Mouse (Mus musculus) MEL (cell line): ENCODE measurements around the gene Bmt2. TPM values are rescaled to one million over a fixed set of nuclear protein-coding genes. Genes with fewer than 3 reads are reported as not detected.

Source experiments
- DNase-seq: peaks from one replicate; pipeline ENCODE4 v3.0.0; 2011; ENCODE audit warnings: low read depth, low spot score
- H3K27ac ChIP-seq: 2 replicates; pipeline ENCODE4 v1.5.1; 2012; ENCODE audit warnings: low read depth, mild to moderate bottlenecking, control low read depth, low read length, moderate library complexity; ENCODE audit not compliant: control insufficient read depth
- H3K27me3 ChIP-seq, 2 experiments: fragments of 150-350 bp in 1 of 2; sonication (generic) in 1 of 2; 2 replicates each; pipeline ENCODE4 v1.6.1; 2012; ENCODE audit warnings: low read length in 2 of 2, mild to moderate bottlenecking in 2 of 2, improper control_type of control experiment in 1 of 2, moderate library complexity in 1 of 2; ENCODE audit not compliant: insufficient read depth in 2 of 2, control insufficient read depth in 1 of 2
- H3K36me3 ChIP-seq, 2 experiments: 2 replicates each; pipeline ENCODE4 v1.6.1; 2012 to 2014; ENCODE audit warnings: low read length in 2 of 2, improper control_type of control experiment in 1 of 2, inconsistent platforms in 1 of 2, mild to moderate bottlenecking in 1 of 2; ENCODE audit not compliant: insufficient read depth in 2 of 2, control insufficient read depth in 1 of 2
- H3K4me1 ChIP-seq, 2 experiments: fragments of 150-350 bp in 1 of 2; sonication (generic) in 1 of 2; 2 replicates each; pipeline ENCODE4 v1.6.1; 2012; ENCODE audit warnings: low read length in 2 of 2, improper control_type of control experiment in 1 of 2, mild to moderate bottlenecking in 1 of 2; ENCODE audit not compliant: insufficient read depth in 2 of 2, control insufficient read depth in 1 of 2
- H3K4me3 ChIP-seq, 2 experiments: fragments of 150-350 bp in 1 of 2; sonication (generic) in 1 of 2; 2 replicates each; pipeline ENCODE4 v1.5.1; 2012; ENCODE audit warnings: low read depth in 2 of 2, low read length in 2 of 2, mild to moderate bottlenecking in 2 of 2, moderate library complexity in 2 of 2, control low read depth in 1 of 2, improper control_type of control experiment in 1 of 2; ENCODE audit not compliant: control insufficient read depth in 1 of 2, insufficient read depth in 1 of 2
- H3K79me2 ChIP-seq: 2 replicates; pipeline ENCODE4 v1.6.1; 2012; ENCODE audit warnings: mild to moderate bottlenecking, low read length, moderate library complexity; ENCODE audit not compliant: control insufficient read depth, poor library complexity, insufficient read depth
- H3K9ac ChIP-seq: 2 replicates; pipeline ENCODE4 v1.6.1; 2012; ENCODE audit warnings: low read depth, mild to moderate bottlenecking, control low read depth, low read length, moderate library complexity; ENCODE audit not compliant: control insufficient read depth, poor library complexity, severe bottlenecking
- H3K9me3 ChIP-seq: fragments of 150-350 bp; sonication (generic); replicated peaks from 2 replicates; pipeline ENCODE4 v1.6.1; 2012; ENCODE audit warnings: mild to moderate bottlenecking, low read length, improper control_type of control experiment, moderate library complexity; ENCODE audit not compliant: insufficient read depth
- CHD1 ChIP-seq: IDR thresholded peaks from 2 replicates; pipeline ENCODE4 v1.6.1; 2012; ENCODE audit warnings: low read depth, mild to moderate bottlenecking, inconsistent platforms, low read length, improper control_type of control experiment
- E2F4 ChIP-seq: IDR thresholded peaks from 2 replicates; pipeline ENCODE4 v1.6.1; 2011; ENCODE audit warnings: low read depth, low read length, improper control_type of control experiment, borderline replicate concordance
- ELF1 ChIP-seq: IDR thresholded peaks from 2 replicates; pipeline ENCODE4 v1.6.1; 2014; ENCODE audit warnings: low read depth, mild to moderate bottlenecking, inconsistent platforms, low read length, improper control_type of control experiment, moderate library complexity
- EP300 ChIP-seq, 2 experiments: IDR thresholded peaks; 2 replicates each; pipeline ENCODE4 v1.6.1; 2011; ENCODE audit warnings: improper control_type of control experiment in 2 of 2, low read length in 2 of 2, low read depth in 1 of 2, mild to moderate bottlenecking in 1 of 2
- ETS1 ChIP-seq: IDR thresholded peaks from 2 replicates; pipeline ENCODE4 v1.6.1; 2012; ENCODE audit warnings: low read depth, mild to moderate bottlenecking, inconsistent platforms, low read length, improper control_type of control experiment, moderate library complexity
- GATA1 ChIP-seq: IDR thresholded peaks from 2 replicates; pipeline ENCODE4 v1.6.1; 2011; ENCODE audit warnings: low read depth, low read length, improper control_type of control experiment
- HCFC1 ChIP-seq: IDR thresholded peaks from 2 replicates; pipeline ENCODE4 v1.6.1; 2012; ENCODE audit warnings: low read depth, mild to moderate bottlenecking, inconsistent platforms, low read length, improper control_type of control experiment, moderate library complexity
- JUND ChIP-seq: IDR thresholded peaks from 2 replicates; pipeline ENCODE4 v1.6.1; 2011; ENCODE audit warnings: low read depth, mild to moderate bottlenecking, improper control_type of control experiment, low read length
- KAT2A ChIP-seq: conservative IDR thresholded peaks from 2 replicates; pipeline ENCODE4 v1.6.1; 2012; ENCODE audit warnings: low read depth, low read length, improper control_type of control experiment, inconsistent platforms
- MYC ChIP-seq: IDR thresholded peaks from 2 replicates; pipeline ENCODE4 v1.6.1; 2011; ENCODE audit warnings: low read depth, mild to moderate bottlenecking, low read length, improper control_type of control experiment, moderate library complexity
- NELFE ChIP-seq: IDR thresholded peaks from 2 replicates; pipeline ENCODE4 v1.6.1; 2011; ENCODE audit warnings: low read depth, low read length, improper control_type of control experiment
- POLR2AphosphoS2 ChIP-seq: IDR thresholded peaks from 2 replicates; pipeline ENCODE4 v1.6.1; 2011; ENCODE audit warnings: low read length, improper control_type of control experiment
- POLR2AphosphoS5 ChIP-seq: IDR thresholded peaks from 2 replicates; pipeline ENCODE4 v1.6.1; 2012; ENCODE audit warnings: low read depth, borderline replicate concordance, mild to moderate bottlenecking, inconsistent platforms, low read length, moderate library complexity, mixed read lengths
- RCOR1 ChIP-seq: IDR thresholded peaks from 2 replicates; pipeline ENCODE4 v1.6.1; 2012; ENCODE audit warnings: low read depth, mild to moderate bottlenecking, inconsistent platforms, low read length, improper control_type of control experiment
- TAL1 ChIP-seq: IDR thresholded peaks from 2 replicates; pipeline ENCODE4 v1.6.1; 2012; ENCODE audit warnings: mild to moderate bottlenecking, inconsistent platforms, low read length, moderate library complexity, mixed read lengths
- TBP ChIP-seq: IDR thresholded peaks from 2 replicates; pipeline ENCODE4 v1.8.0; 2011; ENCODE audit warnings: low read depth, low read length, improper control_type of control experiment
- TCF12 ChIP-seq: IDR thresholded peaks from 2 replicates; pipeline ENCODE4 v1.6.1; 2014; ENCODE audit warnings: low read depth, mild to moderate bottlenecking, inconsistent platforms, low read length, improper control_type of control experiment, moderate library complexity
- UBTF ChIP-seq: IDR thresholded peaks from 2 replicates; pipeline ENCODE4 v1.6.1; 2012; ENCODE audit warnings: low read depth, mild to moderate bottlenecking, inconsistent platforms, low read length, improper control_type of control experiment, moderate library complexity, borderline replicate concordance; ENCODE audit not compliant: insufficient read depth
- ZC3H11A ChIP-seq: IDR thresholded peaks from 2 replicates; pipeline ENCODE4 v1.6.1; 2012; ENCODE audit warnings: low read depth, mild to moderate bottlenecking, inconsistent platforms, low read length, improper control_type of control experiment
- ZKSCAN1 ChIP-seq: IDR thresholded peaks from 2 replicates; pipeline ENCODE4 v1.6.1; 2012; ENCODE audit warnings: low read depth, mild to moderate bottlenecking, inconsistent platforms, low read length, improper control_type of control experiment, moderate library complexity
- polyA plus RNA-seq, 2 experiments: library from polyadenylated mRNA; stranded (reverse) in 1 of 2; unstranded in 1 of 2; fragments of >175 nt in 1 of 2; fragments of >200 nt in 1 of 2; gene quantifications; 2 replicates each; pipeline versions ENCODE4 v1.2.1 to v1.2.4; 2012; ENCODE audit warnings: low replicate concordance in 2 of 2, low read depth in 1 of 2; ENCODE audit not compliant: insufficient read length in 2 of 2, insufficient read depth in 1 of 2, missing spikeins in 1 of 2
- total RNA-seq: library from RNA; depleted of rRNA; stranded (reverse); fragments of 300-350 nt; gene quantifications from 2 replicates; pipeline ENCODE4 v1.2.3, GENCODE M21; 2012

Bmt2 gene
- total and polyA plus RNA-seq, 3 experiments: 3.1 to 4.7 TPM; not detected in 1

DNA sequence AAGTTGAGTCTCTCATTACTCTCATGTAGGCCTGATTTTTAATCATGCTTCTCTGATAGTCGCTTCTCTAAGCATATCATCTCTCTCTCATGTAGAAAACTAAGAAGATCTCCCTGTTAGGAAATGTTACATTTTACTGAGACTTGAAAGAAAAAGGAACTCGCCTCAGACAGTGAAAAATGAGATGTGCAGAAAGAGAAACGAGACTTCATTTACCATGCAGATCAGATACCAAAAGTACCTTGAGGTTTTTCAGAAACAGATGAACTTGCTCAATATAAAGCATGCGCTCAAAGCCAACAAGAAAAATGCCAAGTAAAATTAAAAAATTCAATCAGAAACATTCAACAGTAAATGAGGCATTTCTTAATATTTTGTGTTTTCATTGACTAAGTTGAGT lies 19.1 kb upstream of the Bmt2 start:
- H3K36me3 ChIP-seq: no peaks in the 10 kb centered on the region
- no peak overlapping the region for H3K4me3 ChIP-seq
- TF ChIP-seq CHD1: no peak
- TF ChIP-seq ELF1: no peak
- TF ChIP-seq TAL1: no peak
- TF ChIP-seq POLR2AphosphoS5: no peak
- TF ChIP-seq ZC3H11A: no peak
- no peak for TF ChIP-seq TCF12
- peaks cover 0 to 2% of the 10 kb centered on the region in 2 experiments; a peak in 1 of 4 replicates for H3K27me3 ChIP-seq
- no peak overlapping the region for H3K9ac ChIP-seq
- H3K27ac ChIP-seq: no peak overlapping the region
- no peaks in the 10 kb centered on the region for H3K9me3 ChIP-seq
- no peaks in the 10 kb centered on the region for H3K79me2 ChIP-seq
- no peaks in the 10 kb centered on the region for H3K4me1 ChIP-seq
- DNase-seq: no peak

DNA sequence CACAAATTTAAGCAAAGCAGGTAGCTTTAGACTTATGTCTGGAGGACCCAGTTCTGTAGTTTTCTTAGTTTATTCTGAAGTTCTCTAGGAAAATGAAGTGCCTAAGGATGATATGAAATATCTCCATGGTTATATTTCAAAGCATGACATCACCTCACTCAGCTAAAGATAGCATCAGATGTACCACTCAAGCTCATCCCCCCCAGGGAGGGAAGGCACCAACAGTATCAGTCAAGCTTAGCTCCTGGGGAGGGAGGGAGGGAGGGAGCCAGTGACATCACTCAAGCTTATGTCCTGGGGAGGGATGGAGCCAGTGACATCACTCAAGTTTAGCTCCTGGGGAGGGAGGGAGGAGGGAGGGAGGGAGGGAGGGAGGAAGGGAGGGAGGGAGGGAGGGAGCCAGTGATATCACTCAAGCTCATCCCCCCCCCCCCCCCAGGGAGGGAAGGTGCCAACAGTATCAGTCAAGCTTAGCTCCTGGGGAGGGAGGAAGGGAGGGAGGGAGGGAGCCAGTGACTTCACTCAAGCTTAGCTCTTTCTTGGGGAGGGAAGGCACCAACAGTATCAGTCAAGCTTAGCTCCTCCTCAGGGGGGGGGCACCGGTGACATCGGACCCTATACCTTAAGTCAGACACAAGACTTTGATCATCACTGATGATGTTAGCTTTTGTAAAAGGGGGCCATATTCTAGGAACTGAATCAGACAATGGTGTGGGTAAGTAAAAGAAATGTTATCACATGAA lies 17.5 kb upstream of the Bmt2 start:
- no peaks in the 10 kb centered on the region for H3K79me2 ChIP-seq
- no peak for TF ChIP-seq E2F4
- no peak for TF ChIP-seq CHD1
- no peak for TF ChIP-seq MYC
- TF ChIP-seq ELF1: no peak
- TF ChIP-seq TBP: no peak
- no peak for TF ChIP-seq NELFE
- TF ChIP-seq GATA1: no peak
- no peak for TF ChIP-seq JUND
- TF ChIP-seq RCOR1: no peak
- no peak for TF ChIP-seq HCFC1
- TF ChIP-seq KAT2A: no peak
- TF ChIP-seq POLR2AphosphoS5: no peak
- no peak for TF ChIP-seq ETS1
- no peak for TF ChIP-seq POLR2AphosphoS2
- TF ChIP-seq TCF12: no peak
- TF ChIP-seq ZKSCAN1: no peak
- no peak for TF ChIP-seq UBTF
- no peak for TF ChIP-seq EP300 (IDR thresholded peaks at IDR 0.05; ENCODE audit: low read depth in 1 of 2, low read length in 2 of 2)
- TF ChIP-seq, all 39 proteins: peak for 0
- H3K36me3 ChIP-seq: no peaks in the 10 kb centered on the region
- H3K4me3 ChIP-seq: no peak overlapping the region
- H3K27ac ChIP-seq: no peak overlapping the region
- DNase-seq: no peak
- no peak overlapping the region for H3K9ac ChIP-seq
- no peaks in the 10 kb centered on the region for H3K9me3 ChIP-seq
- no peaks in the 10 kb centered on the region for H3K4me1 ChIP-seq
- H3K27me3 ChIP-seq: peaks cover 0 to 2% of the 10 kb centered on the region in 2 experiments; a peak in 1 of 4 replicates
